8 mouse cellular contexts compared by ENCODE assay signal in genomic region chr6:113624989-113625770, GRCm38 (mm10). TPM values are rescaled to one million over a fixed set of nuclear protein-coding genes. Genes with fewer than 3 reads are reported as not detected.
DNase-seq lines count a peak whose midpoint lies in the region; ATAC-seq and TF ChIP-seq lines count a peak whose summit lies in the region.
"Had no signal": no experiment of that assay in that cellular context is flagged by ENCODE, and none has a peak within 500 bp of the region (broad histone marks: within the 10 kb centered on the region; RNA-seq: fewer than 3 reads in every experiment).

No protein-coding gene starts in this region.

- H3K4me2 ChIP-seq in hindbrain, postnatal 0 days (ENCODE audit: low read depth, low read length), result peak overlapping the region; percentile 84

- peak; percentile 14; the same call in 1 of the 2 replicates for ATAC-seq in hindbrain, postnatal 0 days

- peak overlapping the region; percentile 71 for H3K4me3 ChIP-seq in cortical plate, adult 2 months (ENCODE audit: insufficient read depth, low read length)
- peak overlapping the region; percentile 64 for H3K4me3 ChIP-seq in hindbrain, postnatal 0 days (ENCODE audit: low read length)
- peak overlapping the region; percentile 97 for H3K4me3 ChIP-seq in megakaryocyte, embryonic 14.5 days (replicated peaks)

- H3K27me3 ChIP-seq in hindbrain, postnatal 0 days (ENCODE audit: insufficient read depth, low read length), result no peaks in the 10 kb centered on the region
- no peaks in the 10 kb centered on the region for H3K27me3 ChIP-seq in megakaryocyte, embryonic 14.5 days (replicated peaks)

- no peak overlapping the region for H3K27ac ChIP-seq in cortical plate, adult 2 months (ENCODE audit: insufficient read depth, low read length)
- peak overlapping the region; percentile 89; the same call in 1 of the 2 replicates for H3K27ac ChIP-seq in hindbrain, postnatal 0 days

- no peak for TF ChIP-seq CTCF in cortical plate, adult 2 months (IDR thresholded peaks at IDR 0.05; ENCODE audit: extremely low read depth, insufficient read depth, low read length)
- no peak for TF ChIP-seq CTCF in hindbrain, postnatal 0 days (IDR thresholded peaks at IDR 0.05; ENCODE audit: low read depth)

- H3K9me3 ChIP-seq in hindbrain, postnatal 0 days (ENCODE audit: low read length), result no peaks in the 10 kb centered on the region
- H3K9me3 ChIP-seq in megakaryocyte, embryonic 14.5 days, result no peaks in the 10 kb centered on the region

- peaks cover 22% of the 10 kb centered on the region for H3K36me3 ChIP-seq in hindbrain, postnatal 0 days (ENCODE audit: insufficient read depth, low read length)
- peaks cover 39% of the 10 kb centered on the region for H3K36me3 ChIP-seq in megakaryocyte, embryonic 14.5 days (replicated peaks; ENCODE audit: low read length)

- WGBS in hindbrain, postnatal 0 days, result 32% methylated on average over 5 of the region's 5 CpGs

- no peak for TF ChIP-seq POLR2A in cortical plate, adult 2 months (IDR thresholded peaks at IDR 0.05; ENCODE audit: extremely low read depth, insufficient read depth, low read length)

- peak; percentile 8 for DNase-seq in right cerebral cortex, postnatal 4 days
- DNase-seq in right cerebral cortex, postnatal 36 days (ENCODE audit: low spot score in 2 of 2), result no peak
- peak; percentile 53 for DNase-seq in hindbrain, postnatal 0 days (ENCODE audit: low spot score)
- DNase-seq in thymus, postnatal 14 days, result no peak
- DNase-seq in layer of hippocampus, adult 8-10 months (ENCODE audit: low spot score in 2 of 2), result no peak

- H3K9ac ChIP-seq in hindbrain, postnatal 0 days (replicated peaks; ENCODE audit: low read length), result peak overlapping the region; percentile 64

- H3K4me1 ChIP-seq in cortical plate, adult 2 months (ENCODE audit: control insufficient read depth, insufficient read depth, low read length), result no peaks in the 10 kb centered on the region; the same call in 1 of the 2 replicates
- peaks cover 4% of the 10 kb centered on the region; the same call in 1 of the 2 replicates for H3K4me1 ChIP-seq in hindbrain, postnatal 0 days (ENCODE audit: insufficient read depth, low read length)
- peaks cover 34% of the 10 kb centered on the region for H3K4me1 ChIP-seq in megakaryocyte, embryonic 14.5 days

RNA-seq across cellular contexts. Expression of gene Vhl, which starts 1.4 kb away (rescaled TPM):
- polyA plus RNA-seq in cortical plate, adult 2 months (2012; rRNA removed), result 55.1 and 67.8 TPM in 2 replicates
- total RNA-seq in hindbrain, postnatal 0 days (2014; rRNA removed), result 95.7 and 95.9 TPM in 2 replicates
- polyA plus RNA-seq in hindbrain, postnatal 0 days (2015; fragmentation: Nextera tagmentation; extraction: Ambion mirVana), result 65.4 and 66.8 TPM in 2 replicates
- polyA plus RNA-seq in megakaryocyte, embryonic 14.5 days (2012; ENCODE audit: insufficient read depth, low replicate concordance), result 2.8 and 7.5 TPM in 2 replicates
- total RNA-seq in layer of hippocampus, adult 8-10 months (2022), result 10 to 100 TPM; 41.0 to 50.5 (median 47.0) TPM

RNA-seq across cellular contexts. Expression of gene Irak2, which starts 13.1 kb away (rescaled TPM):
- 23.7 and 24.7 TPM in 2 replicates for polyA plus RNA-seq in cortical plate, adult 2 months (2012; rRNA removed)
- 12.1 and 13.9 TPM in 2 replicates for total RNA-seq in hindbrain, postnatal 0 days (2014; rRNA removed)
- 4.6 and 4.8 TPM in 2 replicates for polyA plus RNA-seq in hindbrain, postnatal 0 days (2015; fragmentation: Nextera tagmentation; extraction: Ambion mirVana)
- polyA plus RNA-seq in megakaryocyte, embryonic 14.5 days (2012; ENCODE audit: insufficient read depth, low replicate concordance), result 31.8 and 48.4 TPM in 2 replicates
- total RNA-seq in layer of hippocampus, adult 8-10 months (2022), result 10 to 100 TPM; 19.3 to 25.0 (median 21.7) TPM

RNA-seq across cellular contexts. Expression of gene Brk1, which starts 20.6 kb away (rescaled TPM):
- 425 and 442 TPM in 2 replicates for polyA plus RNA-seq in cortical plate, adult 2 months (2012; rRNA removed)
- total RNA-seq in hindbrain, postnatal 0 days (2014; rRNA removed), result 179 and 211 TPM in 2 replicates
- polyA plus RNA-seq in hindbrain, postnatal 0 days (2015; fragmentation: Nextera tagmentation; extraction: Ambion mirVana), result 295 TPM in 2 replicates
- 5.0 and 27.4 TPM in 2 replicates for polyA plus RNA-seq in megakaryocyte, embryonic 14.5 days (2012; ENCODE audit: insufficient read depth, low replicate concordance)
- total RNA-seq in layer of hippocampus, adult 8-10 months (2022), result 100 to 1,000 TPM; 207 to 213 (median 208) TPM

RNA-seq across cellular contexts. Expression of gene Fancd2os, which starts 24.7 kb away (rescaled TPM):
- polyA plus RNA-seq in cortical plate, adult 2 months (2012; rRNA removed), result 0.19 and 0.21 TPM in 2 replicates
- 0.54 TPM in 1 of 2 replicates, not detected in the other for total RNA-seq in hindbrain, postnatal 0 days (2014; rRNA removed)
- polyA plus RNA-seq in hindbrain, postnatal 0 days (2015; fragmentation: Nextera tagmentation; extraction: Ambion mirVana), result not detected in 2 replicates
- not detected in 2 replicates for polyA plus RNA-seq in megakaryocyte, embryonic 14.5 days (2012; ENCODE audit: insufficient read depth, low replicate concordance)
- under 1 TPM in 3 of 4 experiments, not detected in 1; 0.37 to 0.56 (median 0.55) TPM for total RNA-seq in layer of hippocampus, adult 8-10 months (2022)
- total RNA-seq: heart, adult 18-20 months had no signal

Comparison
In these comparisons a context has a peak if more than half of its experiments do, and no peak if none do; other contexts are left out.
1. DNase-seq: peak in right cerebral cortex, postnatal 4 days (single experiment) and hindbrain, postnatal 0 days (single experiment); none in right cerebral cortex, postnatal 36 days (0 of 2), thymus, postnatal 14 days (single experiment) and layer of hippocampus, adult 8-10 months (0 of 2).
2. RNA of gene Brk1, which starts 20.6 kb away (polyA plus RNA-seq): 425 to 442 TPM in cortical plate, adult 2 months and 295 TPM in hindbrain, postnatal 0 days; 5.0 to 27.4 TPM in megakaryocyte, embryonic 14.5 days; every median in the first group is over 10 times any median in the second.
3. Peak in every context shown above with its lines, with median percentiles within 50 percentile points of each other: H3K4me3 ChIP-seq.